Mouse (Mus musculus): ENCODE results near the gene Plk3. TPM values are rescaled to one million over a fixed set of nuclear protein-coding genes. Genes with fewer than 3 reads are reported as not detected.

Gene Plk3
- total RNA-seq, 1 experiment = 28.3 TPM

DNA sequence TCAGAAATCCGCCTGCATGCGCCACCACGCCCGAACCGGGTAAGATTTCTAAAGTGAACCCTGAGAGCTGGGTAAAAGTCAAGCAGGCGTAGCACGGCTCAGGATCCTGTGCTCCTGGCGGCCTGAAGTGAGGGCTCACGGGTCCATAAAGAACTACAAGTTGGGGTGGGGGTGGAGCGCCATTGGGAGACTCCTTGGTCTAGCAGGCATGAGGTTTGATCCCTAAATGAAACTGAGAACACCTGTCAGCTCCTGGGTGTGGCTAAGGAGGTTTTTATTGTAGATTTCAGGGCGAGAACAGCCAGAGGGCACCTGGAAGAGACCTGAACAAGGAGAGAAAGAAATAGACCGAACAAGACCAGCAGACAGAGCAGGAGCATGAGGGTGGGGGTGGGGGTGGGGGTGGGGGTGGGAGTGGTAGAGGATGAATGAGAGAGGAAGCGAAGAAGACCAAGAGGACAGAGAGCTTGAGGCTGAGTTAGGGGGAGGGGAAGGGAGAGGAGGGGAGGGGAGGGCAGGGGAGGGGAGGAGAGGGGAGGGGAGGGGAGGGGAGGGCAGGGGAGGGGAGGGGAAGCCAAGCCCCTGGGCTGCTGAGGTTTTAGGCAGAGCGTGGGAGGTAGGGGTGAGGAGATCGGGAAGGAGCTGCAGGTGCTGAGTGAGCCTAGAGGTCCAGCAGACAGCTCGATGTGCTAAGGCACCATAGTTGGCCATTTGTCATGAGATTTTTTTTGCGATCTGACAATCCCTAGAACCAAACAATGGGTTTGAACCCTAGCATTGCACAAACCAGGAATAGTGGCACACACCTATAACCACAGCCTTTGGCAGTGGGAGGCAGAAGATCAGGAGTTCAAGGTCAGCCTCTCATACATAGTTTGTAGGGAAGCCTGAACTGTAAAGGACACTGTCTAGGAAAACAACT lies 4.8 kb upstream of the Plk3 start:
- peak overlapping the region; percentile 95 for H3K27ac ChIP-seq (ENCODE audit: insufficient read depth, low read depth, low read length, poor library complexity, severe bottlenecking)
- H3K36me3 ChIP-seq (ENCODE audit: control insufficient read depth, insufficient read depth, low read length, poor library complexity, severe bottlenecking) = no peaks in the 10 kb centered on the region
- H3K4me1 ChIP-seq (ENCODE audit: control insufficient read depth in 2 of 2, insufficient read depth in 2 of 2, low read length in 2 of 2, poor library complexity in 1 of 2) = peaks cover 5 to 28% of the 10 kb centered on the region in 2 experiments; a peak in 3 of 4 replicates
- TF ChIP-seq ZC3H11A (IDR thresholded peaks at IDR 0.05; ENCODE audit: borderline replicate concordance, low read depth, low read length) (no peak), MAFK (IDR thresholded peaks at IDR 0.05; ENCODE audit: insufficient read depth, low read depth, low read length) (no peak), ZNF384 (IDR thresholded peaks at IDR 0.05; ENCODE audit: low read depth, low read length) (no peak), CHD2 (IDR thresholded peaks at IDR 0.05; ENCODE audit: low read depth, low read length) (no peak; the same call in 1 of the 2 replicates), HCFC1 (IDR thresholded peaks at IDR 0.05; ENCODE audit: borderline replicate concordance, insufficient read depth, low read length) (no peak)
- H3K9ac ChIP-seq (ENCODE audit: insufficient read depth, low read depth, low read length, poor library complexity, severe bottlenecking) = peak overlapping the region; percentile 36; the same call in 1 of the 2 replicates
- H3K4me3 ChIP-seq (ENCODE audit: insufficient read depth in 1 of 2, low read depth in 1 of 2, low read length in 2 of 2, poor library complexity in 1 of 2, severe bottlenecking in 1 of 2) = no peak overlapping the region
- DNase-seq (ENCODE audit: low read depth, low spot score) = peak; percentile 68
- in situ Hi-C loops (cut with MboI; ENCODE audit: low sequenced_read_pairs in 2 of 2, unreplicated experiment in 2 of 2) = loop anchor here in 1 of 2 experiments (25.0 kb wide), 1 partner anchor 326 kb away; the partner anchor contains the start of genes Hpdl, Mutyh and Toe1
- no peaks in the 10 kb centered on the region for H3K9me3 ChIP-seq (ENCODE audit: control insufficient read depth, insufficient read depth, low read depth, low read length)

DNA sequence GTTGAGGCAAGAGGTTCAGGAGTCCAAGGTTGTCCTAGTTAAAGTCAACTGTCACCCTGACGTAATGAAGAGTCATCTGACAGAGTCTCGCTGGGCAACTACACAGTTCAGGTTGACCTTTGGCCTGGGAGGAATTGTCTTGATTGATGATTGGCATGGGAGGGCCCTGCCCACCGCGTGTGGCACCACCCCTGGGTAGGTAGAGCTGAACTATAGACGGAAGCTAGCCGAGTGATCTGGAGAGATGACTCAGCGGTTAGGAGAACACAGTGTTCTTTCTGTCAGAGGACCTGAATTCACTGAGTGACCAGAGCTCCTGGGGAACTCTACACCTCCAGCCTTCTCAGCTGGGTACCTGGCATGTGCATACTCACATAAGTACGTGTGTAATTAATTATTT lies 2.3 kb upstream of the Plk3 start:
- peak overlapping the region; percentile 10 to 30; a peak in 3 of 4 replicates for H3K4me3 ChIP-seq (ENCODE audit: insufficient read depth in 1 of 2, low read depth in 1 of 2, low read length in 2 of 2, poor library complexity in 1 of 2, severe bottlenecking in 1 of 2)
- TF ChIP-seq CHD2 (IDR thresholded peaks at IDR 0.05; ENCODE audit: low read depth, low read length) = no peak
- TF ChIP-seq MAFK (IDR thresholded peaks at IDR 0.05; ENCODE audit: insufficient read depth, low read depth, low read length) = peak; percentile 88
- no peak for DNase-seq (ENCODE audit: low read depth, low spot score)
- H3K9me3 ChIP-seq (ENCODE audit: control insufficient read depth, insufficient read depth, low read depth, low read length) = no peaks in the 10 kb centered on the region
- H3K4me1 ChIP-seq (ENCODE audit: control insufficient read depth in 2 of 2, insufficient read depth in 2 of 2, low read length in 2 of 2, poor library complexity in 1 of 2) = peaks cover 5 to 35% of the 10 kb centered on the region in 2 experiments; a peak in 3 of 4 replicates
- peaks cover 7% of the 10 kb centered on the region for H3K36me3 ChIP-seq (ENCODE audit: control insufficient read depth, insufficient read depth, low read length, poor library complexity, severe bottlenecking)
- peak overlapping the region; percentile 82 for H3K27ac ChIP-seq (ENCODE audit: insufficient read depth, low read depth, low read length, poor library complexity, severe bottlenecking)
- in situ Hi-C loops (cut with MboI; ENCODE audit: low sequenced_read_pairs in 2 of 2, unreplicated experiment in 2 of 2) = loop anchor here in 1 of 2 experiments (25.0 kb wide), 1 partner anchor 324 kb away; the partner anchor contains the start of genes Hpdl, Mutyh and Toe1
- H3K9ac ChIP-seq (ENCODE audit: insufficient read depth, low read depth, low read length, poor library complexity, severe bottlenecking) = peak overlapping the region; percentile 75

DNA sequence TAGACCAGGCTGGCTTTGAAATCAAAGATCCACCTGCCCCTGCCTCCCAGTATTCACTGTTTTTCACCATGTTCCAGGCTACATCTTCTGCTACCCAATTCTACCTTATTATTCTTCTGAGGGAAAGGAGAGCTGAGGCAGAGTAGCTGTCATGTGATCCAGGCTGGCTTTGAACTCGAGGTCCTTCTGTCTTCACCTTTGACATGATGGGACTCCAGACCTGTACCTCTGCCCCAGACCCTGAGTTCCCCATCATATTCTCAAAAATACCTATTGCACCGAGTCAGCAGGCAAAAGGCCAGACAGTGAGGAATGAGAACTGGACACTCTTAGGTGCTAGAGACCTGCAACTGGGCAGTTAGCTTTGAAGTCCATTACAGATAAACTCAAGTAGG lies 835 bp upstream of the Plk3 start:
- no peak overlapping the region for H3K27ac ChIP-seq (ENCODE audit: insufficient read depth, low read depth, low read length, poor library complexity, severe bottlenecking)
- TF ChIP-seq ZC3H11A (IDR thresholded peaks at IDR 0.05; ENCODE audit: borderline replicate concordance, low read depth, low read length) = no peak
- no peak for TF ChIP-seq ZNF384 (IDR thresholded peaks at IDR 0.05; ENCODE audit: low read depth, low read length)
- no peak for TF ChIP-seq CHD2 (IDR thresholded peaks at IDR 0.05; ENCODE audit: low read depth, low read length)
- no peak for TF ChIP-seq HCFC1 (IDR thresholded peaks at IDR 0.05; ENCODE audit: borderline replicate concordance, insufficient read depth, low read length)
- H3K4me3 ChIP-seq (ENCODE audit: insufficient read depth in 1 of 2, low read depth in 1 of 2, low read length in 2 of 2, poor library complexity in 1 of 2, severe bottlenecking in 1 of 2) = no peak overlapping the region
- H3K36me3 ChIP-seq (ENCODE audit: control insufficient read depth, insufficient read depth, low read length, poor library complexity, severe bottlenecking) = peaks cover 20% of the 10 kb centered on the region
- no peak for DNase-seq (ENCODE audit: low read depth, low spot score)
- H3K9me3 ChIP-seq (ENCODE audit: control insufficient read depth, insufficient read depth, low read depth, low read length) = no peaks in the 10 kb centered on the region
- no peak overlapping the region for H3K9ac ChIP-seq (ENCODE audit: insufficient read depth, low read depth, low read length, poor library complexity, severe bottlenecking)
- peaks cover 6 to 46% of the 10 kb centered on the region in 2 experiments; a peak in 3 of 4 replicates for H3K4me1 ChIP-seq (ENCODE audit: control insufficient read depth in 2 of 2, insufficient read depth in 2 of 2, low read length in 2 of 2, poor library complexity in 1 of 2)
- in situ Hi-C loops (cut with MboI; ENCODE audit: low sequenced_read_pairs in 2 of 2, unreplicated experiment in 2 of 2) = loop anchor here in 1 of 2 experiments (25.0 kb wide), 1 partner anchor 322 kb away; the partner anchor contains the start of genes Hpdl, Mutyh and Toe1

DNA sequence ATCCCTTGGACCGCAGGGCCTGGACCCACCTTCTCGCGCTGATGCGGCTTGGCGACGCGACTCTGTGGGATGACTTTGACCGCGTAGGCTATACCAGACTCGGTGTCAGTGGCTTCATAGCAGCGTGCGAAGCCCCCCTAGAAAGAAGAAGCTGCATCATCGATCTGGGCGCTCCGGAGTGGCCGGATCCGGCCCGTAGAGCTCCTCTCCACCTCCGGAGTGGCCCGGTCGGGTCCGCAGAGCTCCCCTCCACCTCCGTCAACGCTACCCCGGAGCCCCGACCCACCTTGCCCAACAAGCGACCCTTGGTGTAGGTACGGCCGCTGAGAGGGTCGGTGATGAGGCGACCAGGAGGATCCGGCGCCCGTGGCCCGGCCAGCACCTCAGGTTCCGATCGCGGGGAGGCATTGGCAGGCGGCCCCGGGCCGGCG lies 382 bp downstream of the Plk3 start:
- no peak for DNase-seq (ENCODE audit: low read depth, low spot score)
- peaks cover 28% of the 10 kb centered on the region for H3K36me3 ChIP-seq (ENCODE audit: control insufficient read depth, insufficient read depth, low read length, poor library complexity, severe bottlenecking)
- peaks cover 6 to 46% of the 10 kb centered on the region in 2 experiments; a peak in 3 of 4 replicates for H3K4me1 ChIP-seq (ENCODE audit: control insufficient read depth in 2 of 2, insufficient read depth in 2 of 2, low read length in 2 of 2, poor library complexity in 1 of 2)
- in situ Hi-C loops (cut with MboI; ENCODE audit: low sequenced_read_pairs in 2 of 2, unreplicated experiment in 2 of 2) = loop anchor here in 1 of 2 experiments (25.0 kb wide), 1 partner anchor 321 kb away; the partner anchor contains the start of genes Hpdl, Mutyh and Toe1
- peak overlapping the region; percentile 87 for H3K9ac ChIP-seq (ENCODE audit: insufficient read depth, low read depth, low read length, poor library complexity, severe bottlenecking)
- H3K9me3 ChIP-seq (ENCODE audit: control insufficient read depth, insufficient read depth, low read depth, low read length) = no peaks in the 10 kb centered on the region
- no peak for TF ChIP-seq ZNF384 (IDR thresholded peaks at IDR 0.05; ENCODE audit: low read depth, low read length)
- no peak for TF ChIP-seq MAFK (IDR thresholded peaks at IDR 0.05; ENCODE audit: insufficient read depth, low read depth, low read length)
- TF ChIP-seq CHD2 (IDR thresholded peaks at IDR 0.05; ENCODE audit: low read depth, low read length) = no peak
- TF ChIP-seq HCFC1 (IDR thresholded peaks at IDR 0.05; ENCODE audit: borderline replicate concordance, insufficient read depth, low read length) = no peak
- TF ChIP-seq ZC3H11A (IDR thresholded peaks at IDR 0.05; ENCODE audit: borderline replicate concordance, low read depth, low read length) = no peak
- no peak overlapping the region for H3K27ac ChIP-seq (ENCODE audit: insufficient read depth, low read depth, low read length, poor library complexity, severe bottlenecking)
- peak overlapping the region; percentile 84 to 89 for H3K4me3 ChIP-seq (ENCODE audit: insufficient read depth in 1 of 2, low read depth in 1 of 2, low read length in 2 of 2, poor library complexity in 1 of 2, severe bottlenecking in 1 of 2)
